Mouse (Mus musculus): Measurements from ENCODE around the gene Ctr9. TPM values are rescaled to one million over a fixed set of nuclear protein-coding genes. Genes with fewer than 3 reads are reported as not detected.

Gene Ctr9
- polyA plus RNA-seq, 2 experiments: 12.7 to 20.2 TPM

DNA sequence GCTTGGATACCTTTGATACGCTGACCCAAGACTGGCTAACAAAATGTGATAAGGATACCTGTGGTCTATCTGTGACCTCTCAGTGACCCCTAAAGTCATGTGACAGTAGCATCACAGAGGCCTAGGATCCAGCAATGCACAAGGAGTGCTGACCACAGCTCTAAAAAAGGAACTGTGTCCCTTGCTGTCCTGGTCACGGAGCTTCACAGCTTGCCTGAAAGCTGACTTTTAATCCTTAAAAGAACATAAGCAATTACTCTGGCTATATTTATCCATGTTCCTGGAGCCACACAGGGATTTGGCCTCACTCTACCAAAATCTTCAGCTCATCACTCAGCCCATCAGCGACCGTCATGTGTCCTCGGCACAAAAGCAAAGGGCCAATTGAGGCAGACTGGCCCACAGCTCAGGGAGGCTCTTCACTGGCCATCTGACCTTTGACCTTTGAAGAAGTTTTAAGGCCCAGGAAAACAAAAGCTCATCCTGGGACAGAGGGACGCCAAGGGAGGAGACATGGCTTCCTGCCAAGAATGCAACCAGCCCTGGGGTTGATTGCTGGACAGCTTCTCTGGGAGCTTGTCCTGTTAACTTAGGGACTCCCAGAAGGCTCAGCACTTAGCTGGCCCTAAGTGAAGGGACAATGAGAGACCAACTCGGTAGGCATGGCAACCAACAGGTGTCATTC is 43.0 kb upstream of the Ctr9 start:
- 74% methylated on average over 7 of the region's 7 CpGs for WGBS (ENCODE audit: insufficient replicate concordance)
- Histone ChIP-seq H3K4me2 (ENCODE audit: low read depth) (no peak overlapping the region), H3K9ac (replicated peaks) (no peak overlapping the region), H3K4me3 (ENCODE audit: insufficient read depth in 1 of 2, low read depth in 2 of 2, low read length in 2 of 2) (no peak overlapping the region), H3K36me3 (replicated peaks; ENCODE audit: control insufficient read depth, insufficient read depth, low read depth) (no peaks in the 10 kb centered on the region), H3K27ac (no peak overlapping the region), H3K4me1 (replicated peaks; ENCODE audit: control insufficient read depth in 2 of 2, insufficient read depth in 2 of 2, low read length in 1 of 2) (peaks cover 0 to 18% of the 10 kb centered on the region in 2 experiments; a peak in 3 of 4 replicates), H3K27me3 (ENCODE audit: control insufficient read depth, insufficient read depth, low read length) (no peaks in the 10 kb centered on the region), H3K9me3 (ENCODE audit: control insufficient read depth, low read length) (no peaks in the 10 kb centered on the region)
- TF ChIP-seq EP300 (IDR thresholded peaks at IDR 0.05; ENCODE audit: low read depth) (no peak), CTCF (IDR thresholded peaks at IDR 0.05; ENCODE audit: low read depth) (no peak)
- no peak for ATAC-seq (ENCODE audit: insufficient read depth)
- DNase-seq (ENCODE audit: low read depth in 3 of 3, low spot score in 3 of 3): no peak

DNA sequence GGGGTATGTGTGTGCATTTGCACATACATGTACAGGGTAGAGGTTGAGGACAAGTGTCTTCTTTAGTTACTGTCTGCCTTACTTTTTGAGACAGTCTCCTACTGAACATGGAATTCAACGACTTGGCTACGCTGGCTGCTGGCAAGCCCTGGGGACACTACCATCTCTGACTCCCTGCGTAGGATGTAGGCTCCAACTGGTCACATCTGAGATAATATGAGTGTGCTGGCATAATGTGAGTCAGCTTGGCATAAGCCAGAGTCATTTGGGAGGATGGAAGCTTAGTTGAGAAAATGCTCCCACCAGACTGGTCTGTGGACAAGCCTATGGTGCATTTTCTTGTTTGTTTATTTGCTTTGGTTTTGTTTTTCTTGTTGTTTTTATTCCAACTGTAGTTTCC is 40.7 kb upstream of the Ctr9 start:
- TF ChIP-seq EP300 (IDR thresholded peaks at IDR 0.05; ENCODE audit: low read depth) (no peak), CTCF (IDR thresholded peaks at IDR 0.05; ENCODE audit: low read depth) (no peak)
- H3K27ac ChIP-seq: no peak overlapping the region

GRCm38 (mm10) chr7:110989286-110989879 is 39.4 kb upstream of the Ctr9 start:
- WGBS (ENCODE audit: insufficient replicate concordance): 55% methylated on average over 5 of the region's 5 CpGs
- no peak for ATAC-seq (ENCODE audit: insufficient read depth)
- TF ChIP-seq EP300 (IDR thresholded peaks at IDR 0.05; ENCODE audit: low read depth) (no peak), CTCF (IDR thresholded peaks at IDR 0.05; ENCODE audit: low read depth) (no peak)
- Histone ChIP-seq H3K4me2 (ENCODE audit: low read depth) (no peak overlapping the region), H3K4me1 (replicated peaks; ENCODE audit: control insufficient read depth in 2 of 2, insufficient read depth in 2 of 2, low read length in 1 of 2) (peaks cover 0 to 27% of the 10 kb centered on the region in 2 experiments; a peak in 3 of 4 replicates), H3K9ac (replicated peaks) (no peak overlapping the region), H3K36me3 (replicated peaks; ENCODE audit: control insufficient read depth, insufficient read depth, low read depth) (no peaks in the 10 kb centered on the region), H3K9me3 (ENCODE audit: control insufficient read depth, low read length) (no peaks in the 10 kb centered on the region), H3K4me3 (ENCODE audit: insufficient read depth in 1 of 2, low read depth in 2 of 2, low read length in 2 of 2) (no peak overlapping the region), H3K27me3 (ENCODE audit: control insufficient read depth, insufficient read depth, low read length) (no peaks in the 10 kb centered on the region), H3K27ac (no peak overlapping the region)
- no peak for DNase-seq (ENCODE audit: low read depth in 3 of 3, low spot score in 3 of 3)

More for the DNA sequence above, 40.7 kb upstream of the Ctr9 start:
- peaks cover 0 to 27% of the 10 kb centered on the region in 2 experiments; a peak in 3 of 4 replicates for H3K4me1 ChIP-seq (replicated peaks; ENCODE audit: control insufficient read depth in 2 of 2, insufficient read depth in 2 of 2, low read length in 1 of 2)
- H3K4me3 ChIP-seq (ENCODE audit: insufficient read depth in 1 of 2, low read depth in 2 of 2, low read length in 2 of 2): no peak overlapping the region
- DNase-seq (ENCODE audit: low read depth in 3 of 3, low spot score in 3 of 3) (no peak), ATAC-seq (ENCODE audit: insufficient read depth) (no peak)
- 76% methylated on average over 3 of the region's 3 CpGs for WGBS (ENCODE audit: insufficient replicate concordance)
- no peaks in the 10 kb centered on the region for H3K9me3 ChIP-seq (ENCODE audit: control insufficient read depth, low read length)
- H3K36me3 ChIP-seq (replicated peaks; ENCODE audit: control insufficient read depth, insufficient read depth, low read depth): no peaks in the 10 kb centered on the region
- H3K27me3 ChIP-seq (ENCODE audit: control insufficient read depth, insufficient read depth, low read length): no peaks in the 10 kb centered on the region
- H3K4me2 ChIP-seq (ENCODE audit: low read depth): no peak overlapping the region
- no peak overlapping the region for H3K9ac ChIP-seq (replicated peaks)

GRCm38 (mm10) chr7:110990356-110991220 is 38.2 kb upstream of the Ctr9 start:
- 35% methylated on average over 5 of the region's 5 CpGs for WGBS (ENCODE audit: insufficient replicate concordance)
- Histone ChIP-seq H3K4me2 (ENCODE audit: low read depth) (no peak overlapping the region), H3K27me3 (ENCODE audit: control insufficient read depth, insufficient read depth, low read length) (no peaks in the 10 kb centered on the region), H3K9me3 (ENCODE audit: control insufficient read depth, low read length) (no peaks in the 10 kb centered on the region), H3K27ac (no peak overlapping the region), H3K9ac (replicated peaks) (no peak overlapping the region), H3K4me1 (replicated peaks; ENCODE audit: control insufficient read depth in 2 of 2, insufficient read depth in 2 of 2, low read length in 1 of 2) (peaks cover 0 to 27% of the 10 kb centered on the region in 2 experiments; a peak in 3 of 4 replicates), H3K36me3 (replicated peaks; ENCODE audit: control insufficient read depth, insufficient read depth, low read depth) (no peaks in the 10 kb centered on the region), H3K4me3 (ENCODE audit: insufficient read depth in 1 of 2, low read depth in 2 of 2, low read length in 2 of 2) (no peak overlapping the region)
- ATAC-seq (ENCODE audit: insufficient read depth) (peak; percentile 21; the same call in 1 of the 2 replicates), DNase-seq (ENCODE audit: low read depth in 3 of 3, low spot score in 3 of 3) (no peak)
- TF ChIP-seq EP300 (IDR thresholded peaks at IDR 0.05; ENCODE audit: low read depth) (no peak), CTCF (IDR thresholded peaks at IDR 0.05; ENCODE audit: low read depth) (no peak)

- no peak overlapping the region for H3K4me2 ChIP-seq (ENCODE audit: low read depth)
- no peaks in the 10 kb centered on the region for H3K9me3 ChIP-seq (ENCODE audit: control insufficient read depth, low read length)
- no peak for TF ChIP-seq CTCF (IDR thresholded peaks at IDR 0.05; ENCODE audit: low read depth)
- TF ChIP-seq EP300 (IDR thresholded peaks at IDR 0.05; ENCODE audit: low read depth): no peak
- H3K4me3 ChIP-seq (ENCODE audit: insufficient read depth in 1 of 2, low read depth in 2 of 2, low read length in 2 of 2): no peak overlapping the region
- H3K9ac ChIP-seq (replicated peaks): no peak overlapping the region
- DNase-seq (ENCODE audit: low read depth in 3 of 3, low spot score in 3 of 3): no peak
- H3K27ac ChIP-seq: no peak overlapping the region
- H3K36me3 ChIP-seq (replicated peaks; ENCODE audit: control insufficient read depth, insufficient read depth, low read depth): no peaks in the 10 kb centered on the region
- H3K4me1 ChIP-seq (replicated peaks; ENCODE audit: control insufficient read depth in 2 of 2, insufficient read depth in 2 of 2, low read length in 1 of 2): peaks cover 0 to 21% of the 10 kb centered on the region in 2 experiments; a peak in 3 of 4 replicates
- H3K27me3 ChIP-seq (ENCODE audit: control insufficient read depth, insufficient read depth, low read length): no peaks in the 10 kb centered on the region
- WGBS (ENCODE audit: insufficient replicate concordance): 57% methylated on average over 4 of the region's 4 CpGs
- ATAC-seq (ENCODE audit: insufficient read depth): no peak
Measured at GRCm38 (mm10) chr7:110991221-110991494, 37.6 kb upstream of the Ctr9 start.

All from liver, embryonic 14.5 days (tissue).